In the genomic region with DNA sequence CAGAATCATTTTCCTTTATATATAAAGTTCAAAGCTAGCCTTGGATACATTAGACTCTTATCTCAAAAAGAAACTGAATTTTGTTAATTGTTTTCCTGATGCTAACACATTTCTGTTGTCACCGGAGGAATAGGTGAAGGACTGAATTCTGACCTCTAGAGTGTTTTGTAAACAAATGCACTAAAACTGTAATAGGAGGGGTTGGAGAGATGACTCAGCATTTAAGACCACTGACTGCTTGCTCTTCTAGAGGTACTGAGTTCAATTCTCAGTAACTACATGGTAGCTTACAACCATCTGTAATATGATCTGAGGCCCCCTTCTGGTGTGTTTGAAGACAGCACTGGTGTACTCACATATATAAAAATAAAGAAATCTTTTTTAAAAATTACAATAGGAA, we compare ENCODE assay signal across 23 mouse cellular contexts.
A peak's percentile ranks its signal among the peaks of the same experiment; 100 is the strongest.
DNase-seq lines count a peak whose midpoint lies in the region; ATAC-seq and TF ChIP-seq lines count a peak whose summit lies in the region.
"Had no signal": no experiment of that assay in that cellular context is flagged by ENCODE, and none has a peak within 500 bp of the region (broad histone marks: within the 10 kb centered on the region; RNA-seq: fewer than 3 reads in every experiment).

No protein-coding gene starts in this region.

- no peaks in the 10 kb centered on the region for H3K27me3 ChIP-seq in Patski
- H3K27me3 ChIP-seq in kidney, embryonic 15.5 days, result no peaks in the 10 kb centered on the region
- H3K27me3 ChIP-seq: embryonic facial prominence, embryonic 13.5 days; forebrain, embryonic 12.5 days; forebrain, embryonic 15.5 days; hindbrain, embryonic 12.5 days; hindbrain, embryonic 15.5 days had no signal

- no peaks in the 10 kb centered on the region for H3K9me3 ChIP-seq in kidney, embryonic 15.5 days (replicated peaks)
- H3K9me3 ChIP-seq: embryonic facial prominence, embryonic 10.5 days; embryonic facial prominence, embryonic 13.5 days; forebrain, embryonic 12.5 days; forebrain, embryonic 15.5 days; hindbrain, embryonic 12.5 days; hindbrain, embryonic 15.5 days had no signal

- H3K4me1 ChIP-seq in kidney, embryonic 15.5 days, result no peaks in the 10 kb centered on the region
- H3K4me1 ChIP-seq: embryonic facial prominence, embryonic 10.5 days; embryonic facial prominence, embryonic 13.5 days; forebrain, embryonic 12.5 days; forebrain, embryonic 15.5 days; hindbrain, embryonic 12.5 days; hindbrain, embryonic 15.5 days had no signal

- no peaks in the 10 kb centered on the region for H3K36me3 ChIP-seq in kidney, embryonic 15.5 days
- H3K36me3 ChIP-seq: forebrain, embryonic 12.5 days; hindbrain, embryonic 12.5 days; hindbrain, embryonic 15.5 days had no signal

- H3K4me3 ChIP-seq in layer of hippocampus, adult 2 months, result no peak overlapping the region
- H3K4me3 ChIP-seq in kidney, embryonic 15.5 days (replicated peaks), result no peak overlapping the region
- H3K4me3 ChIP-seq: embryonic facial prominence, embryonic 10.5 days; embryonic facial prominence, embryonic 13.5 days; erythroblast, embryonic 14.5 days; forebrain, embryonic 12.5 days; forebrain, embryonic 15.5 days; hindbrain, embryonic 12.5 days; hindbrain, embryonic 15.5 days had no signal

- CTCF ChIA-PET in Patski (lab: Charles Lee), result interaction anchor here (1.2 to 2.8 kb wide), 2 partner anchors 11 to 14 kb away, joined by 3 to 8 read pairs; no protein-coding TSS in a partner anchor

- no peak for DNase-seq in layer of hippocampus, adult 2 months (ENCODE audit: low spot score in 2 of 2)
- DNase-seq in layer of hippocampus, adult 9-11 months, result no peak
- DNase-seq in ES-CJ7 (ENCODE audit: low read depth, low spot score) (peak; percentile 34), Patski (ENCODE audit: low read depth, low spot score) (no peak)
- DNase-seq in cerebellum, postnatal 10 days, result no peak
- DNase-seq: adrenal gland, postnatal 10 days; adrenal gland, postnatal 36 days; cerebellum, adult 2 months; cerebellum, adult 9-11 months; cerebellum, postnatal 36 days; embryo, embryonic 11 days; gastrocnemius, postnatal 25 days had no signal

- POLR2A ChIA-PET in Patski (lab: Charles Lee), result no interaction called here

- no peak for ATAC-seq in Patski
- ATAC-seq in kidney, embryonic 15.5 days (replicated peaks; ENCODE audit: low FRiP score), result no peak
- ATAC-seq: CD4-positive, CD25-positive, alpha-beta regulatory T cell, adult 4 months; forebrain, embryonic 15.5 days; intestine, postnatal 0 days had no signal

- 94% methylated on average over 1 of the region's 1 CpGs for WGBS in kidney, embryonic 15.5 days

- H3K9ac ChIP-seq in kidney, embryonic 15.5 days, result no peak overlapping the region
- H3K9ac ChIP-seq: embryonic facial prominence, embryonic 13.5 days; forebrain, embryonic 12.5 days; forebrain, embryonic 15.5 days; hindbrain, embryonic 12.5 days; hindbrain, embryonic 15.5 days had no signal

- H3K4me2 ChIP-seq in kidney, embryonic 15.5 days, result no peak overlapping the region
- H3K4me2 ChIP-seq: embryonic facial prominence, embryonic 13.5 days; forebrain, embryonic 12.5 days; forebrain, embryonic 15.5 days; heart, embryonic 11.5 days; hindbrain, embryonic 12.5 days; hindbrain, embryonic 15.5 days had no signal

- H3K27ac ChIP-seq in layer of hippocampus, adult 2 months, result no peak overlapping the region
- no peak overlapping the region for H3K27ac ChIP-seq in kidney, embryonic 15.5 days
- H3K27ac ChIP-seq: embryonic facial prominence, embryonic 10.5 days; embryonic facial prominence, embryonic 13.5 days; forebrain, embryonic 12.5 days; forebrain, embryonic 15.5 days; hindbrain, embryonic 12.5 days; hindbrain, embryonic 15.5 days had no signal

- peak; percentile 51 for TF ChIP-seq CTCF in layer of hippocampus, adult 2 months (conservative IDR thresholded peaks at IDR 0.05)
- TF ChIP-seq CTCF in Patski (IDR thresholded peaks at IDR 0.05), result peak; percentile 4

- in situ Hi-C loops in Patski (cut with MboI; ENCODE audit: low pct_unique_long_range_greater_than_20kb), result no loop called here
